Mouse (Mus musculus): ENCODE data around the gene Rab37. TPM values are rescaled to one million over a fixed set of nuclear protein-coding genes. Genes with fewer than 3 reads are reported as not detected.

Gene Rab37
- polyA plus RNA-seq, 1 experiment = 0.72 TPM

DNA sequence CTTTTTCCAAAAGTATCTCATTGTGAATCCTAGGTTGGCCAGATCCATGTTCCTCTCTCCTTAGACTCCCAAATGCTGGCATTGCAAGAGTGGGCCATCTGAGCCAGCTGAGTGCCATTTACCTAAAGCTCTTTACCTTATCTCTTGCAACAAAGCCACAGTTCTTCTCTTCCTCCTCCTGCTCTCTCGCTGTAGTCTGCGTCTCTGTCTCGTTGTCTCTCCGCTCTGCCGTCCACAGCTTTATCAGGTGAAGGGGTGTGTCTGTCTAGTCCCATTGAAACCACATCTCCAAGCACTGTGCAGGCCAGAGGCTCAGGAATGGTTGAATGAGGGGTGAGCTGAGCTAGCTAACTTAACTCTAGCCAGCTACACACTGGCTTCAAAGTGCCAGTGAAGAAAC lies 104.7 kb downstream of the Rab37 start:
- no peak for DNase-seq (ENCODE audit: low read depth)

DNA sequence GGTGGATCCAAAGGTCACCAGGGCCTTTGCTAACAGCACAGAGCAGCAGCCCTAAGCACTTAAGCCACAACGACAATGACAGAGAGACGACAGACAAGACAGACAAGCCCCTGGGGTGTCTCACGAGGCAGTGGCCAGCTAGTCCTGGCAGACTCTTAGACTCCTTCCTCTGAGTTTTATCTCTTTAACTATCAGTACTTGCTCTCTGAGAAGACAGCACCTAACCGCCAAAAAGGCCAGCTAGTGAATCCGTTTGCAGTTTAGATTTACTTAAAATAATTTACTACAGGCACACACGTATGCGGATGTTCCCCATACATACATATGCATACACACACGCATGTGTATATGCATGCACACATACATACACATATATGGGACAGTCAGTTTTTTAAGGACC lies 106.3 kb downstream of the Rab37 start:
- no peak for DNase-seq (ENCODE audit: low read depth)

DNA sequence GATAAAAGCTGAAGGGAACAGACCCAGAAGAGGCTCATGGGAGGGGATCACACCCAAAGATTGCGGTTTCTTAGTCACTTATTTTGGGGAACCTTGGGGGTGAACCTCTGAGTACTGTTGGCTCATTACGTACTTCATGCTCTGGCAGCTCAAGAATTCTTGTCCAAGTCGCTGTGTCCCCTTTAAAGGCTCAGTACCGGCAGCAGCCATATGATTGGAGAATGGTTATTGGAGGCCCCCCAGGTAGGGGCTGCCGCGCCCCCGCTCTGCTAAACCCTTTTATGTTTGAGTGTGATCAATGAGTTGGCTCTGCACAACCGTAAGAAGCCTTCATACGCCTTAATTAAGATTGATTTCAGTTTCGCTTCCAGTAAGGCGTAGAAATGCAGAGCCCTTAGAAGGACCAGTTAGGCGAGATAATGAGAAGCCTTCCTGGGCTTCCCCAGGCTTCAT lies 107.7 kb downstream of the Rab37 start:
- DNase-seq (ENCODE audit: low read depth) = no peak

DNA sequence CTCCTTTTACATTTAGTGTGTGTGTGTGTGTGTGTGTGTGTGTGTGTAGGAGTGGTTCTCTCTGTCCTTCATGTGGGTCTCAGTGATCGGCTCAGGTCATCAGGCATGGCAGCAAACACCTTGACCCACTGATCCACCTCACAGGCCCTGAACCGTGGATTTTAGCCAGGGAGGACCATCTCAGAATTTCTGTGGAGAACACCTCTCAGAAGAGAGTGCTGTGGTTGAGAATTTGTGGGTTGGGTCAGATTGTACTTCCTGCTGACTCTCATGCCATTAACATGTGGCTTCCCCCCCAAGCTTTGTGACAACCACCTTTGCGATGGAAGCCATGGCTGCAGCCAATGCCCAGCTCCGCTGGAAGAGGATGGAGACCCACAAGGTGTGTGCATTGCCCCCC lies 109.3 kb downstream of the Rab37 start:
- no peak for DNase-seq (ENCODE audit: low read depth)

DNA sequence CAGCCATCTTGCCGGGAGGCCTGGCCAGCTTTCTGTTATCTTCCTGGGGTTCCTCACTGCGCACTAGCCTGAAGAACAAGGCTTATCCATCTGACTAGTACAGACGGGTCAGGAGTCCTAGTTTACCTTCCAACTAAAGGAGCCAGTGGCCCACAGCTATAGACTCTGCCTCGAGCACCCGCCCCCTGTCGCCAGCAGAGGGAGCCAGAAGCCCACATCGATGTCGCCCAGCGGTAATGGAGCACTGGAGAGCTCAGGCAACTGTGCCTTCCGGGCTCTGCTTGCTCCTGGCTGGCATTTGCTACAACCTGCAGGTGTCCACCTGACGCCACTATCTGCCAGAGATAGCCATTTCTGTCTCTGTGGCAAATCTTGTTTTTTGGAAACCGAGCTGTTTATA lies 111.1 kb downstream of the Rab37 start:
- no peak for DNase-seq (ENCODE audit: low read depth)

DNA sequence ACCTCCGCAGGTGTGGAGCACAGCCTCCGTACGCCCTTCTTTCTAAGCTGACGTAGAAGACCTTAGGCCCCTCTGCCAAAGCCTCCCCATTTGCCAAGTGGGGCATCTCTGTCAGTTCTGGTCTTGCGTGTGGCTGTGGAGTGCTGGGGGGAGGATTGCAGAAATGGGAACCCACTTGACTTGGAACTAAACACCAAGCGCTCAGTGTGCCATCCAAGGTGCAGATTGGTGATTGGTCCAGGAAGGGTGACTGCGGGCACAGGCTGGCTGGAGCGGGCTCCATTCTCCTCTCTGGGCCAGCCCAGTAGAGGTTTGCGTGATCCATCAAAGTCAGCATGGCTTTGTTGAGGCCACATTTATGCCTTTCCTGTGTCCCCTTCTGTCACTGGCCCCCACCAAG lies 111.5 kb downstream of the Rab37 start:
- DNase-seq (ENCODE audit: low read depth) = no peak

DNA sequence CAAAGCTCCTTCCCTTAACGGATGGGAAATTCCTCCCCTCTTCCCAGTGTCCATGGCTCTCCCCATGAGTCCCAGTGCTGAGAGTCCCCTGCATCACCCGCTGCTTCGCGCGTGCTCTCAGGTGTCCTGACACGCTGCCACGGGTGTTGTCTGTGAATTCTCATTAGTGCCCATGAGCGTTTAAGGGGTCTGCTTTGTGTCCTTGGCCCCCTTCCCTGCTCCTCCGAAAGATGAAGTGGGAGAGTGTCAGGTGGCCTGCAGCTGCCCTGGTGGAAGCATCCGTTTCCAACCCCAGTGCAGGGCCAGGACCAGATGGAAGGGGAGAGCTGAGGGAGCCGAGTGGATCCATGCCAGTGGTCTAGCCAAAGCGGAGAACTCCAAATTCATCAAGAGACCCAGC lies 116.9 kb downstream of the Rab37 start:
- DNase-seq (ENCODE audit: low read depth) = no peak

DNA sequence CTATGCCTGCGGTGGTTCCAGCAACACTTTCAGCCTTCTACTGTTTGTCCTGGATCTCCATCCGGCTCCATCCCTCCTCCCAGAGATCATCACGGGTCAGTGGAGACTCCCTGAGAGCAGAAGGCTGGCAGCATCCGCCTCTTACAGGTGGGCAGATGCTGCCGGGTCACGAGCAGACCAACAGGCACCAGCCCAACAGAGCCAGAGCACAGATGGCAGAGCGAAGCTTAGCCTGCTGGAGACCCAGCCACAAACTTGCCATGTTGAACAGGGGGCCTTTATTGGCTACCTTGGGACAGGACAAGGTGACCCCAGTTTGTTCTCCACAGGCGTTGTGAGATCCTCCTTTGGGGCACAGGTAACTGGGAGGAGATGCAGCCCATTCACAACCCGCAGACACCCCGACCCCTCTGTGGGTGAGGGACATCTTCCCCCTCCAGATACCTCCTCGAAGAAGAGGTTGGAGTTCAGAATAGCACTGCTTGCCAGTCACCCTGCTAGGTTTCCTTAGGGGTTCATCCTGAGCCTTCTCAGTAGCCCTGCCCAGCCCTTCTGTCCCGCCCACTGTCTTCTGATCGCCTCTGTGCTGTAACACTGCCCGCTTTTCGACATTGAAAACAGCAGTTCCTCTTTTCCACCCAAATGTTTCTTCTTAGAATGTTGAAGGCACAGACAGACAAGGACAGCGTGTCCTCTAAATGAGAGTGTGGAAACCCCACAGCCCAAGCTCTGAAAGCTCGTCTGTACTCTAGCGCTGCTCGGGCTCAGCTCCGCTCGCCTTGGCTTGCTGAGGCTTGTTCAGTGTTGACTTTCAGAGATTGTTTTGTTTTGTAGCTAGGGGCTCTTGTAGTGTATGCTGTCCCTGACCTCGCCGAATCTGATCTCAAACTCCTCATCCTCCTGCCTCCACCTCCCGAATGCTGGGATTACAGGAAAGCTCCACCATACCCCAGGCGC lies 117.8 kb downstream of the Rab37 start:
- DNase-seq (ENCODE audit: low read depth) = no peak

DNA sequence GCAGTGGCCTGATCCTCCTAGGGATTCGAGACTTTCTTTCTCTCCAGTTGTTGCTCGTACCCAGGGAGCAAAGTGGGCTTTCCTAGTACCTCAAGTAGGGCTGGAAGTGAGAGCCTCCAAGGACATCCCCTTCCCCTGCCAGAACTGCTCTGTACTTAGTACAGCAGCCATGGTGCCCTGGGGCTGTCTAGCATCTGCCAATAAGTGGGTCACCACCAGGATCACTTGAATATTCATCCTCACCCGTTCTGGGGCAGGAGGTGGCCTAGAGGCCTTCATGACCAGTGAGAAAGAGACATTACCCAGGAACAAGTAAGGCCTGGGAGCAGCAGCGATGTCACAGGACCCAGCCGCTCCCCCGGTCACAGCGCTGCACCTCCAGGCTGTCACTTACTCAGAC lies 118.7 kb downstream of the Rab37 start:
- no peak for DNase-seq (ENCODE audit: low read depth)

Other genes with a start within 250 kb of the Rab37 start
- gene Gprc5c, start 240.3 kb upstream of the Rab37 start, polyA plus RNA-seq (2012; rRNA removed) = 93.0 and 119 TPM in 2 replicates
- gene Cd300a, start 201.4 kb upstream of the Rab37 start, polyA plus RNA-seq (2012; rRNA removed) = 4.1 and 5.6 TPM in 2 replicates
- 1.6 and 3.7 TPM in 2 replicates for gene Cd300lb, start 157.0 kb upstream of the Rab37 start, polyA plus RNA-seq (2012; rRNA removed)
- gene Cd300c, start 122.3 kb upstream of the Rab37 start, polyA plus RNA-seq (2012; rRNA removed) = 0.22 and 0.26 TPM in 2 replicates
- 2.5 and 4.9 TPM in 2 replicates for gene Cd300ld, start 101.5 kb upstream of the Rab37 start, polyA plus RNA-seq (2012; rRNA removed)
- gene Cd300c2, start 89.6 kb upstream of the Rab37 start, polyA plus RNA-seq (2012; rRNA removed) = 4.4 and 4.8 TPM in 2 replicates
- gene Cd300ld2, start 75.2 kb upstream of the Rab37 start, polyA plus RNA-seq (2012; rRNA removed) = 0.65 and 0.74 TPM in 2 replicates
- gene Cd300ld4, start 64.4 kb upstream of the Rab37 start, polyA plus RNA-seq (2012; rRNA removed) = 1.3 and 1.5 TPM in 2 replicates
- gene Cd300ld5, start 53.7 kb upstream of the Rab37 start, polyA plus RNA-seq (2012; rRNA removed) = 6.8 and 6.9 TPM in 2 replicates
- 16.4 and 37.6 TPM in 2 replicates for gene Cd300ld3, start 43.0 kb upstream of the Rab37 start, polyA plus RNA-seq (2012; rRNA removed)
- 0.19 and 0.24 TPM in 2 replicates for gene Cd300e, start 29.3 kb upstream of the Rab37 start, polyA plus RNA-seq (2012; rRNA removed)
- 0.62 and 0.66 TPM in 2 replicates for gene Cd300lf, start 42.6 kb downstream of the Rab37 start, polyA plus RNA-seq (2012; rRNA removed)
- gene Slc9a3r1, start 71.9 kb downstream of the Rab37 start, polyA plus RNA-seq (2012; rRNA removed) = 63.7 and 90.9 TPM in 2 replicates
- gene Tmem104, start 96.1 kb downstream of the Rab37 start, polyA plus RNA-seq (2012; rRNA removed) = 14.6 and 16.8 TPM in 2 replicates
- 36.3 and 42.6 TPM in 2 replicates for gene Nat9, start 96.4 kb downstream of the Rab37 start, polyA plus RNA-seq (2012; rRNA removed)
- 0.04 TPM in 1 of 2 replicates, not detected in the other for gene Grin2c, start 175.8 kb downstream of the Rab37 start, polyA plus RNA-seq (2012; rRNA removed)
- gene Fdxr, start 185.6 kb downstream of the Rab37 start, polyA plus RNA-seq (2012; rRNA removed) = 7.8 and 9.5 TPM in 2 replicates
- gene Fads6, start 206.2 kb downstream of the Rab37 start, polyA plus RNA-seq (2012; rRNA removed) = 3.8 and 4.8 TPM in 2 replicates
- 0.27 TPM in 1 of 2 replicates, not detected in the other for gene Otop2, start 215.7 kb downstream of the Rab37 start, polyA plus RNA-seq (2012; rRNA removed)
- not detected in 2 replicates for gene Ush1g, start 230.6 kb downstream of the Rab37 start, polyA plus RNA-seq (2012; rRNA removed)
- not detected in 2 replicates for gene Otop3, start 243.3 kb downstream of the Rab37 start, polyA plus RNA-seq (2012; rRNA removed)

All from gonadal fat pad, adult 2 months (tissue).